ENCODE assay signal across 23 mouse cellular contexts in the genomic region with DNA sequence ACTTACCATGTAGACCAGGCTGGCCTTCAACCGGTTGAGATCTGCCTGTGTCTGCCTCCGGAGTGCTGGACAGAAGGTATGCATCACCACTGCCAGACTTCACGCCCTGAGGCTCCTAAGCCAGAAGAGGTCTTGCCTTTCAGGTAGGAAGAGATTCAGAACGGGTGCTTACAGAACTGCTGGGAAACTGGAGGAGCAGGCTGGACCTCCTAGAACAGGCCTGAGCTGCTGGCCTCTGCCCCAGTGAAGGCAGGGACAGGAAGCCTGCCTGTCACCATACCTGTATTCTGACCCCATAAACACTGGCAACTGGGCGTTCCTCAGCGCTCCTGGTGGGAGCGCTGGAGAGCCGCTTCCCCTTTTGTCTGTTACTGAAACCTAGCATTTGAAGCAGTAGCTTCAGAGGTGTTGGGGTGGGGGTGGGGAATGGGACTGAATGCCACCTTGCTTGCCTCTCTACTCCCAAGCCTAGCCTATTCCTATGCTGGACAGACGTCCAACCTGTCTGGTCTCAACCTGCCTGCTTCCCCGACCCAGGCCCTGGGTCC. TPM values are rescaled to one million over a fixed set of nuclear protein-coding genes. Genes with fewer than 3 reads are reported as not detected.
A peak's percentile ranks its signal among the peaks of the same experiment; 100 is the strongest.
DNase-seq lines count a peak whose midpoint lies in the region; ATAC-seq and TF ChIP-seq lines count a peak whose summit lies in the region.
"Had no signal": no experiment of that assay in that cellular context is flagged by ENCODE, and none has a peak within 500 bp of the region (broad histone marks: within the 10 kb centered on the region; RNA-seq: fewer than 3 reads in every experiment).

No protein-coding gene starts in this region.

- H3K27ac ChIP-seq in forebrain, embryonic 11.5 days (ENCODE audit: low read depth, low read length) = no peak overlapping the region
- H3K27ac ChIP-seq in forebrain, postnatal 0 days (ENCODE audit: low read depth, low read length) = no peak overlapping the region
- H3K27ac ChIP-seq in midbrain, embryonic 10.5 days (replicated peaks) = 0 out of 2 replicates have a peak overlapping the region, but pooled peaks have one; percentile 55
- H3K27ac ChIP-seq in midbrain, embryonic 11.5 days (ENCODE audit: low read depth, low read length) = no peak overlapping the region
- no peak overlapping the region for H3K27ac ChIP-seq in stomach, postnatal 0 days (replicated peaks)
- H3K27ac ChIP-seq in hindbrain, embryonic 14.5 days = no peak overlapping the region
- H3K27ac ChIP-seq: embryonic facial prominence, embryonic 12.5 days; gastrocnemius, adult 2 months; hindbrain, postnatal 0 days; limb, embryonic 15.5 days; midbrain, embryonic 13.5 days; neural tube, embryonic 12.5 days had no signal

- no peaks in the 10 kb centered on the region for H3K36me3 ChIP-seq in forebrain, embryonic 11.5 days (ENCODE audit: control insufficient read depth, insufficient read depth, low read length)
- no peaks in the 10 kb centered on the region for H3K36me3 ChIP-seq in forebrain, postnatal 0 days (ENCODE audit: insufficient read depth)
- no peaks in the 10 kb centered on the region for H3K36me3 ChIP-seq in midbrain, embryonic 10.5 days
- H3K36me3 ChIP-seq in midbrain, embryonic 11.5 days (ENCODE audit: control insufficient read depth, insufficient read depth, low read length) = no peaks in the 10 kb centered on the region
- H3K36me3 ChIP-seq in stomach, postnatal 0 days (ENCODE audit: control insufficient read depth, insufficient read depth, low read length) = no peaks in the 10 kb centered on the region
- H3K36me3 ChIP-seq in hindbrain, embryonic 14.5 days (replicated peaks; ENCODE audit: control insufficient read depth, insufficient read depth) = no peaks in the 10 kb centered on the region
- H3K36me3 ChIP-seq: embryonic facial prominence, embryonic 12.5 days; limb, embryonic 15.5 days; midbrain, embryonic 13.5 days; neural tube, embryonic 12.5 days had no signal

- no peaks in the 10 kb centered on the region for H3K27me3 ChIP-seq in forebrain, embryonic 11.5 days (ENCODE audit: control insufficient read depth, insufficient read depth, low read length)
- H3K27me3 ChIP-seq in forebrain, postnatal 0 days (ENCODE audit: insufficient read depth, low read length) = no peaks in the 10 kb centered on the region
- H3K27me3 ChIP-seq in midbrain, embryonic 10.5 days (ENCODE audit: low read depth, poor library complexity, severe bottlenecking) = peaks cover 11% of the 10 kb centered on the region; the same call in 1 of the 2 replicates
- no peaks in the 10 kb centered on the region for H3K27me3 ChIP-seq in midbrain, embryonic 11.5 days (ENCODE audit: control insufficient read depth, insufficient read depth, low read length)
- no peaks in the 10 kb centered on the region for H3K27me3 ChIP-seq in stomach, postnatal 0 days (ENCODE audit: control insufficient read depth, insufficient read depth, low read length)
- peaks cover 7% of the 10 kb centered on the region; the same call in 1 of the 2 replicates for H3K27me3 ChIP-seq in hindbrain, embryonic 14.5 days (ENCODE audit: control insufficient read depth, insufficient read depth, low read length)
- H3K27me3 ChIP-seq: embryonic facial prominence, embryonic 12.5 days; limb, embryonic 15.5 days; neural tube, embryonic 12.5 days had no signal

- H3K4me2 ChIP-seq in forebrain, embryonic 11.5 days (ENCODE audit: low read depth, low read length, severe bottlenecking) = no peak overlapping the region
- H3K4me2 ChIP-seq in forebrain, postnatal 0 days (ENCODE audit: low read depth) = no peak overlapping the region
- H3K4me2 ChIP-seq in midbrain, embryonic 11.5 days = no peak overlapping the region
- H3K4me2 ChIP-seq in stomach, postnatal 0 days (replicated peaks; ENCODE audit: low read depth) = no peak overlapping the region
- H3K4me2 ChIP-seq in hindbrain, embryonic 14.5 days (replicated peaks) = no peak overlapping the region
- H3K4me2 ChIP-seq: embryonic facial prominence, embryonic 12.5 days; limb, embryonic 15.5 days; midbrain, embryonic 13.5 days; neural tube, embryonic 12.5 days had no signal

- peaks cover 14% of the 10 kb centered on the region for H3K4me1 ChIP-seq in forebrain, embryonic 11.5 days (replicated peaks; ENCODE audit: control insufficient read depth, insufficient read depth, low read length)
- 0 out of 2 replicates have a peak, but pooled peaks cover 6% of the 10 kb centered on the region for H3K4me1 ChIP-seq in forebrain, postnatal 0 days (ENCODE audit: insufficient read depth)
- peaks cover 62% of the 10 kb centered on the region for H3K4me1 ChIP-seq in midbrain, embryonic 10.5 days
- H3K4me1 ChIP-seq in midbrain, embryonic 11.5 days (ENCODE audit: control insufficient read depth, insufficient read depth, low read length) = peaks cover 24% of the 10 kb centered on the region
- H3K4me1 ChIP-seq in stomach, postnatal 0 days (replicated peaks; ENCODE audit: control insufficient read depth, insufficient read depth) = peaks cover 9% of the 10 kb centered on the region; the same call in 1 of the 2 replicates
- peaks cover 3% of the 10 kb centered on the region; the same call in 1 of the 2 replicates for H3K4me1 ChIP-seq in hindbrain, embryonic 14.5 days (replicated peaks; ENCODE audit: control insufficient read depth, insufficient read depth, low read length)

- no peaks in the 10 kb centered on the region for H3K9me3 ChIP-seq in forebrain, embryonic 11.5 days (ENCODE audit: control insufficient read depth, low read length)
- no peaks in the 10 kb centered on the region for H3K9me3 ChIP-seq in forebrain, postnatal 0 days (ENCODE audit: low read length)
- H3K9me3 ChIP-seq in midbrain, embryonic 10.5 days (replicated peaks) = no peaks in the 10 kb centered on the region
- H3K9me3 ChIP-seq in midbrain, embryonic 11.5 days (ENCODE audit: control insufficient read depth, low read length) = no peaks in the 10 kb centered on the region
- no peaks in the 10 kb centered on the region for H3K9me3 ChIP-seq in stomach, postnatal 0 days (ENCODE audit: control insufficient read depth, low read length)
- H3K9me3 ChIP-seq in hindbrain, embryonic 14.5 days (ENCODE audit: control insufficient read depth, low read length) = no peaks in the 10 kb centered on the region
- H3K9me3 ChIP-seq: embryonic facial prominence, embryonic 12.5 days; G1E; limb, embryonic 15.5 days; midbrain, embryonic 13.5 days; neural tube, embryonic 12.5 days had no signal

- no peak for DNase-seq in forebrain, embryonic 11.5 days (ENCODE audit: low spot score)
- no peak for DNase-seq in forebrain, postnatal 0 days
- no peak for DNase-seq in midbrain, embryonic 10.5 days (ENCODE audit: low spot score)
- DNase-seq in midbrain, embryonic 11.5 days (ENCODE audit: low spot score, missing footprints) = no peak
- peak; percentile 73 for DNase-seq in R1 (ENCODE audit: low read depth, low spot score)
- peak; percentile 48 for DNase-seq in stomach, postnatal 0 days (ENCODE audit: low spot score)
- no peak for DNase-seq in hindbrain, embryonic 14.5 days (ENCODE audit: low spot score)
- DNase-seq in adrenal gland, adult 2 months = no peak
- DNase-seq: cerebellum, adult 8-10 months; gastrocnemius, adult 2 months; kidney, adult 18-20 months; kidney, postnatal 10 days; layer of hippocampus, postnatal 36 days; lung, adult 2 months; thymus, postnatal 4 days had no signal

- ATAC-seq in forebrain, embryonic 11.5 days (replicated peaks; ENCODE audit: low FRiP score) = no peak
- no peak for ATAC-seq in forebrain, postnatal 0 days
- ATAC-seq in midbrain, embryonic 11.5 days (ENCODE audit: low FRiP score) = no peak
- no peak for ATAC-seq in stomach, postnatal 0 days (ENCODE audit: low FRiP score, low TSS enrichment)
- no peak for ATAC-seq in hindbrain, embryonic 14.5 days (ENCODE audit: low FRiP score)
- ATAC-seq: hindbrain, postnatal 0 days; midbrain, embryonic 13.5 days had no signal

- no peak for TF ChIP-seq EP300 in stomach, postnatal 0 days (optimal IDR thresholded peaks at IDR 0.05)

- TF ChIP-seq CTCF in forebrain, postnatal 0 days (IDR thresholded peaks at IDR 0.05; ENCODE audit: low read depth) = no peak
- TF ChIP-seq CTCF in stomach, postnatal 0 days (IDR thresholded peaks at IDR 0.05; ENCODE audit: low read depth) = peak; percentile 16; the same call in 1 of the 2 replicates

- H3K9ac ChIP-seq in forebrain, embryonic 11.5 days (ENCODE audit: low read length) = 0 out of 2 replicates have a peak overlapping the region, but pooled peaks have one; percentile 5
- no peak overlapping the region for H3K9ac ChIP-seq in forebrain, postnatal 0 days
- H3K9ac ChIP-seq in midbrain, embryonic 11.5 days (ENCODE audit: low read length) = no peak overlapping the region; the same call in 1 of the 2 replicates
- H3K9ac ChIP-seq in stomach, postnatal 0 days (ENCODE audit: low read length) = no peak overlapping the region
- no peak overlapping the region for H3K9ac ChIP-seq in hindbrain, embryonic 14.5 days
- H3K9ac ChIP-seq: embryonic facial prominence, embryonic 12.5 days; limb, embryonic 15.5 days; midbrain, embryonic 13.5 days; neural tube, embryonic 12.5 days had no signal

- H3K4me3 ChIP-seq in forebrain, embryonic 11.5 days (ENCODE audit: low read depth, low read length) = no peak overlapping the region
- no peak overlapping the region for H3K4me3 ChIP-seq in forebrain, postnatal 0 days (ENCODE audit: low read depth, low read length)
- H3K4me3 ChIP-seq in midbrain, embryonic 10.5 days = no peak overlapping the region
- H3K4me3 ChIP-seq in midbrain, embryonic 11.5 days (ENCODE audit: low read depth, low read length) = no peak overlapping the region
- no peak overlapping the region for H3K4me3 ChIP-seq in stomach, postnatal 0 days (ENCODE audit: low read depth, low read length)
- no peak overlapping the region for H3K4me3 ChIP-seq in hindbrain, embryonic 14.5 days (replicated peaks; ENCODE audit: low read length)
- H3K4me3 ChIP-seq: embryonic facial prominence, embryonic 12.5 days; erythroblast, embryonic 14.5 days; gastrocnemius, adult 2 months; limb, embryonic 15.5 days; midbrain, embryonic 13.5 days; neural tube, embryonic 12.5 days had no signal

- 60% methylated on average over 10 of the region's 10 CpGs for WGBS in forebrain, embryonic 11.5 days
- WGBS in forebrain, postnatal 0 days = 70% methylated on average over 10 of the region's 10 CpGs
- 67% methylated on average over 10 of the region's 10 CpGs for WGBS in midbrain, embryonic 10.5 days
- WGBS in midbrain, embryonic 11.5 days = 61% methylated on average over 10 of the region's 10 CpGs
- WGBS in stomach, postnatal 0 days = 59% methylated on average over 10 of the region's 10 CpGs
- 57% methylated on average over 10 of the region's 10 CpGs for WGBS in hindbrain, embryonic 14.5 days

RNA-seq across cellular contexts. Expression of a gene that starts 4.8 kb away (rescaled TPM):
- polyA plus RNA-seq in forebrain, embryonic 11.5 days (2014; fragmentation: Nextera tagmentation; extraction: Ambion mirVana) = 427 and 461 TPM in 2 replicates
- 84.7 and 99.1 TPM in 2 replicates for total RNA-seq in forebrain, postnatal 0 days (2014; rRNA removed)
- 122 and 123 TPM in 2 replicates for polyA plus RNA-seq in forebrain, postnatal 0 days (2015; fragmentation: Nextera tagmentation; extraction: Ambion mirVana)
- 620 and 831 TPM in 2 replicates for polyA plus RNA-seq in midbrain, embryonic 10.5 days (2016; fragmentation: Nextera tagmentation; extraction: Ambion mirVana)
- polyA plus RNA-seq in midbrain, embryonic 11.5 days (2014; fragmentation: Nextera tagmentation; extraction: Ambion mirVana) = 354 and 406 TPM in 2 replicates
- 71.1 and 78.4 TPM in 2 replicates for polyA plus RNA-seq in stomach, postnatal 0 days (2015; fragmentation: Nextera tagmentation; extraction: Ambion mirVana)
- polyA plus RNA-seq in hindbrain, embryonic 14.5 days (2014; fragmentation: Nextera tagmentation; extraction: Ambion mirVana) = 136 and 148 TPM in 2 replicates
- 10 to 100 TPM; 12.2 to 26.8 TPM for total RNA-seq in adrenal gland, adult 2 months (2021)
- polyA plus RNA-seq in adrenal gland, adult 2 months (2012; rRNA removed) = 38.9 and 44.2 TPM in 2 replicates

RNA-seq across cellular contexts. Expression of a gene that starts 14.1 kb away (rescaled TPM):
- 14.6 and 16.7 TPM in 2 replicates for polyA plus RNA-seq in forebrain, embryonic 11.5 days (2014; fragmentation: Nextera tagmentation; extraction: Ambion mirVana)
- total RNA-seq in forebrain, postnatal 0 days (2014; rRNA removed) = 35.0 and 70.3 TPM in 2 replicates
- polyA plus RNA-seq in forebrain, postnatal 0 days (2015; fragmentation: Nextera tagmentation; extraction: Ambion mirVana) = 85.2 and 92.8 TPM in 2 replicates
- 16.4 and 19.2 TPM in 2 replicates for polyA plus RNA-seq in midbrain, embryonic 10.5 days (2016; fragmentation: Nextera tagmentation; extraction: Ambion mirVana)
- polyA plus RNA-seq in midbrain, embryonic 11.5 days (2014; fragmentation: Nextera tagmentation; extraction: Ambion mirVana) = 14.8 and 20.2 TPM in 2 replicates
- 37.1 and 37.7 TPM in 2 replicates for polyA plus RNA-seq in stomach, postnatal 0 days (2015; fragmentation: Nextera tagmentation; extraction: Ambion mirVana)
- polyA plus RNA-seq in hindbrain, embryonic 14.5 days (2014; fragmentation: Nextera tagmentation; extraction: Ambion mirVana) = 68.0 and 76.5 TPM in 2 replicates
- 10 to 100 TPM; 28.0 to 35.9 TPM for total RNA-seq in adrenal gland, adult 2 months (2021)
- polyA plus RNA-seq in adrenal gland, adult 2 months (2012; rRNA removed) = 64.8 and 65.5 TPM in 2 replicates

RNA-seq across cellular contexts. Expression of a gene that starts 30.3 kb away (rescaled TPM):
- 0.99 and 1.3 TPM in 2 replicates for polyA plus RNA-seq in forebrain, embryonic 11.5 days (2014; fragmentation: Nextera tagmentation; extraction: Ambion mirVana)
- 13.1 and 14.5 TPM in 2 replicates for total RNA-seq in forebrain, postnatal 0 days (2014; rRNA removed)
- 3.2 and 5.5 TPM in 2 replicates for polyA plus RNA-seq in forebrain, postnatal 0 days (2015; fragmentation: Nextera tagmentation; extraction: Ambion mirVana)
- polyA plus RNA-seq in midbrain, embryonic 10.5 days (2016; fragmentation: Nextera tagmentation; extraction: Ambion mirVana) = 2.8 and 3.5 TPM in 2 replicates
- polyA plus RNA-seq in midbrain, embryonic 11.5 days (2014; fragmentation: Nextera tagmentation; extraction: Ambion mirVana) = 3.5 and 3.6 TPM in 2 replicates
- 0.16 TPM in 2 replicates for polyA plus RNA-seq in stomach, postnatal 0 days (2015; fragmentation: Nextera tagmentation; extraction: Ambion mirVana)
- 9.0 and 10.1 TPM in 2 replicates for polyA plus RNA-seq in hindbrain, embryonic 14.5 days (2014; fragmentation: Nextera tagmentation; extraction: Ambion mirVana)
- total RNA-seq in adrenal gland, adult 2 months (2021) = 1 to 10 TPM; 5.5 to 9.0 TPM
- polyA plus RNA-seq in adrenal gland, adult 2 months (2012; rRNA removed) = 0.08 and 0.31 TPM in 2 replicates
- total RNA-seq: gastrocnemius, adult 2 months; hematopoietic stem cell, adult 5-6 weeks had no signal
- polyA plus RNA-seq: erythroblast, embryonic 14.5 days; G1E had no signal

Comparison
In these comparisons a context has a peak if more than half of its experiments do, and no peak if none do; other contexts are left out.
1. DNase-seq: peak in R1 (single experiment) and stomach, postnatal 0 days (single experiment); none in forebrain, embryonic 11.5 days (single experiment), forebrain, postnatal 0 days (single experiment), midbrain, embryonic 10.5 days (single experiment), midbrain, embryonic 11.5 days (single experiment), hindbrain, embryonic 14.5 days (single experiment) and adrenal gland, adult 2 months (single experiment).